Mouse (Mus musculus) c-Kit-positive CD71-negative TER-119-negative erythroid progenitor cells, embryonic 14.5 days (primary cell): ENCODE results near the gene Fkbp8.
"Not testable (repeated sequence)": the region's sequence is repeated elsewhere in the genome, so short reads cannot be mapped to it uniquely, and the experiment has no call there.

Experiments
- DNase-seq: peaks from one replicate; pipeline ENCODE4 v3.0.0-alpha.2; 2013; ENCODE audit warnings: low read depth

Fkbp8 gene

GRCm38 (mm10) chr8:70502540-70502939 lies 25.0 kb upstream of the Fkbp8 start:
- no peak for DNase-seq

GRCm38 (mm10) chr8:70503062-70503750 lies 24.3 kb upstream of the Fkbp8 start:
- no peak for DNase-seq

DNA sequence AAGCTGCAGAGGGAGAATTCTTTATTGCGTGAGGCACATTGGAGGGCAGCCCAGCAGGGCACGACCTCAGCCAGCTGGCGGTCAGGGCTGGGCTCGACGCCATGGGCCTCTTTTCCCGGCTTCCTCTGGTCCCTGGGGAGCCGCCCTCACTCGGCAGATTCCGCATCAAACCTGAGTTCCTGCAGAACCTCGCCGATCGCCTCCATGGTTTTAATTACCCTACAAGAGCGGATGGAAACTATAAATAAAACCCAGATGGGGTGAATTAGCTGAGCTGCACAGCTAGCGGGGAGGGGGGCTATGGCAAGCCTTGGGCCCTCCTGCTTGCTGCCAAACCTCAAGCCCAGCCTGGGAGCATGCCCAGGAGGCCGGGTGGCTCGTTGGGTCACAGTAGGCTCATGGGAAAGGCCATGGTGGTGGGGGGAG lies 23.2 kb upstream of the Fkbp8 start:
- no peak for DNase-seq

DNA sequence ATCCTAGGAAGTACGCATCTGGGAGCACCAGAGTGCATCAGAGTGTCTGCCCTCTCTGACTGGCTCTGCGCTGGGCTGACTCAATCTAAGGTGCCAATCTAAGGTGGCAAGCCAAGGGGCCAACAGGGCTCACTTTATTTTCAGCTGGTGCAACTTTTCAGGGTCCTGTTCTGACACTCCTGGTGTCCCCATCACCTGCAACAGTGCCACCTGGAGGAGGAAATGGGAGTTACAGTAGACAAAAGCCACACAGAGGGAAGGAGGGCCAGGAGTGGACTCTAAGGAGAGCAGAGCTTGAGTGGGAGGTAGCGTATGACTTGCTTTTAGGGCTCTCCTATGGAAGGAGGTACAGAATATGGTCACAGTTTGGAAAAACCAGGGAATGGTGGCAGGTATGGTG lies 22.7 kb upstream of the Fkbp8 start:
- DNase-seq: peak; percentile 88

DNA sequence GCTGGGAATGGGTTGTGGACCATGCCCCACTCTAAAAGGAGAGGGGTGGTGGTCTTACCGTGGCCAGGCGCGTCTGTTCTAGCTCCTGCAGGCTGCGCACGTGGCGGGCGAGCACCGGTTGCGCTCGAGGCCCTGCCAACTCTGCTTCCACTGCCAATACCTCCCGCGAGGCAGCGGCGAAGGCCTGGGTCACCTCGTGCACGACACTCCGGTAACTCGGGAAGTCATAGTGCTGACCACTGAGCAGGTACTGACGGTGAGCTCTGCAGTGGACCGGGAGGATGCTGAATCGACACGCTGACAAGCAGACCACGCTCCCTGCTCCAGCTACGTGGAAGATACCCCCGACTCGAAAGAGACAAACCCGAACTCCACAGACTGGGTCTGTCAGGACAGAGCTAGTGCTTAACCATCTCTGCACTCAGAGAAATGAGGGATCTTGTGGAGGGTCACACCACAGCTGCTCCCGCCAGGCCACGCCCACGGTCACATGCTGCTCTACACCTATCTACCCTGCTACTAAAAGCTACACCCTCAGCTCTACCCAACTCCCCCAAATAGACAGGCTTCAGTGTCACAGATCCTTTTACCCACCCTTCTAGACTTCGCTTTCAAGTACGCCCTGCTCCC lies 21.7 kb upstream of the Fkbp8 start:
- no peak for DNase-seq

GRCm38 (mm10) chr8:70506328-70507026 lies 21.0 kb upstream of the Fkbp8 start, which contains the start of gene Rex1bd:
Gene Rex1bd, minus strand, starts transcription at chr8:70506752.
- DNase-seq: peak; percentile 90

- DNase-seq: no peak
Measured at GRCm38 (mm10) chr8:70507027-70507393, 20.5 kb upstream of the Fkbp8 start.

DNA sequence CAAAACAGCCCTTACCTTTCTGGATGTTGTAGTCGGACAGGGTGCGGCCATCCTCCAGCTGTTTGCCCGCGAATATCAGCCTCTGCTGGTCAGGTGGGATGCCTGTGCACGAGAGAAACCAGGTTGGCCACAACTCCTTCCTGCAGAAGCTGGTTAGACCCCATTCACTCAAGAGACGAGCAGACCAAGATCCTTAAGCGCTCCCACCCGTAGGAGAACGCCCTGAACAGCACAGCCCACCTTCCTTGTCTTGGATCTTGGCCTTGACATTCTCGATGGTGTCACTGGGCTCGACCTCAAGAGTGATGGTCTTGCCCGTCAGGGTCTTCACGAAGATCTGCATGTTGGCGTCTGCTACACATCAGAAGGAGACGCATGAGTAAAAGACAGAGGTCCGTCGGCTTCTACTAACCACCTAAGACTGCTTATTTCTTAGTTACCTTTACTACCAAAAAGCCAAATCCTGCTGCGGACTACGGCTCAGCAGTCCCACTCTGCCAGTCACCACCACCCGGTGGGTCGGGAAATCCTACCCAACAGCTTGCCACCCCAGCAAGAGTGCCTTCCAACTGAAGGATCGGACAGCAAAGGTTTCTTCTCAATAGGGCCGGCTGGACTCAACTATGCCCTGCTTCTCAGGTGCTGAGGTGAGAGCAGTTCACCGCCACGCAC lies 18.1 kb upstream of the Fkbp8 start:
- DNase-seq: no peak

DNA sequence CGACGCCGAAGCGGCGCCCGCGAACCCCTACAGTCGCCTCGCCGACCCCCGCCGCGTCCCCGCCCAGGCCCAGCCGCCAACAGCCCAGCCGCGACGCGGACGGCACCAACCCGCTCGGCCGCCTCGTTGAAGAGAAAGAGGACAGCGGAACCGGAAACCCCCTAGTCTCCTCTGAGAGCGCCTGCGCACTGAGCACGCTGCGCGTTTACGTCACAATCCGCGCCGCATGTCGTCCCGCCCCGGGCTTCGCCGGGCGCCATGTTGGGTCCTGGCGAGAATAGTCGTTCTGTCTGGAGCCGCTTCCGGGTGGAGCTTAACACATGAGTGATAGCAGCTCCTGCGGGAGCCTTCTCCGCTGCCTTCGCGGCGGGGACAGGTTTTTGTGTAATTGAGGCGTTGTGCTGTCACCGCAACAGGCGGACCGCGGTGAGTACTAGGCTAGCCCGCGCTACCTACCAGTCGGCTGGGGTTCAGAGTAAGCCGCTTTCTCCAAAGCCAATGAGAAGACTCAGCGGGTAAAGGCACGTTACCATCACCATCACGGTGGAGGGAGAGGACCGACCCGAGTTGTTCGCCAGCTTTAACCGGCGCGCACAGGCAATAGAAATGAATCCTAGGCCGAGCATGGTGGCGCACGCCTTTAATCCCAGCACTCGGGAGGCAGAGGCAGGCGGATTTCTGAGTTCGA lies 17.2 kb upstream of the Fkbp8 start, which contains the start of gene Uba52:
Uba52 (minus strand) TSS at position 574 of the 688 bp plus-strand sequence.
- DNase-seq: peak; percentile 96

GRCm38 (mm10) chr8:70511174-70511573 lies 16.4 kb upstream of the Fkbp8 start:
- not testable (repeated sequence) for DNase-seq

- DNase-seq: no peak
Measured at GRCm38 (mm10) chr8:70511770-70512169, 15.8 kb upstream of the Fkbp8 start.

DNA sequence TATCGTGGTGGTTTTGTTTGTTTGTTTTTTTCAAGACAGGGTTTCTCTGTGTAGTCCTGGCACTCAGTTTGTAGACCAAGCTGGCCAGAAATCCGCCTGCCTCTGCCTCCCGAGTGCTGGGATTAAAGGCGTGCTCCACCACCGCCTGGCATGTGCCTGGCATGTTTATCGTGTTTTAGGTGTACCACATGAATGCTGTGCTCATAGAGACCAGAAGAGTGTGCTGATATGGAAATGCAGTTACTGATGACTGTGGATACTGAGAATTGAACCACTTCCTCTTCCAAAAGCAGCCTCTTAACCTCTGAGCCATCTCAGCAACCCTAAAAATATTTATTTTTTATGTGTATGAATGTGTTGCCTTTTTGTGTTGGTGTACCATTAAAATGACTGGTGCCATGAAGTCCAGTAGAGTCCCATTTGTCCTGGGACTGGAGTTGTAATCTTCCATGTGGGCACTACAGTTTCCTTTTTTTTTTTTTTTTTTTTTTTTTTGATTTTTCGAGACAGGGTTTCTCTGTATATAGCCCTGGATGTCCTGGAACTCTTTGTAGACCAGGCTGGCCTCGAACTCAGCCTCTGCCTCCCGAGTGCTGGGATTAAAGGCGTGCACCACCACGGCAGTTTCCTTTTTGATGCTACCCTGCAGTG lies 15.1 kb upstream of the Fkbp8 start:
- DNase-seq: no peak

DNA sequence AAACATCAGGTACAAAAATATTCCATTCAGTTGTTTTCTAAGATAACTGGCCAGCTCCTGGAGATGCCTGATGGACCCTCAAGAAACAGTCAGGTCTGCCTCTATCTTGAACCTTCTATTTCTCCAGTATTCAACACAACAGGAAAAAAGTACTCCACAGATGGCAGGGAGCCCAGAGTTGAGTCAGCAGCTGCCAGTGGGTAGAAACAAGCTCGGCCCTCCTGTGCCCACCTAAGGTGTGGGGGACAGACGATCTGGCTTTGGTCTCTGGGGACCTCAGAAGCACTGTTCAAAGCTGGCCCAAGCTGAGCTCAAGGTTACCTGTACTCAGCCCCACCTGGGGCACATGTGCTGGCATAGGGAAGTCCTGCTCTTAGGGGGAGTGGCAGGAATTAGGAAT lies 14.1 kb upstream of the Fkbp8 start:
- DNase-seq: no peak

DNA sequence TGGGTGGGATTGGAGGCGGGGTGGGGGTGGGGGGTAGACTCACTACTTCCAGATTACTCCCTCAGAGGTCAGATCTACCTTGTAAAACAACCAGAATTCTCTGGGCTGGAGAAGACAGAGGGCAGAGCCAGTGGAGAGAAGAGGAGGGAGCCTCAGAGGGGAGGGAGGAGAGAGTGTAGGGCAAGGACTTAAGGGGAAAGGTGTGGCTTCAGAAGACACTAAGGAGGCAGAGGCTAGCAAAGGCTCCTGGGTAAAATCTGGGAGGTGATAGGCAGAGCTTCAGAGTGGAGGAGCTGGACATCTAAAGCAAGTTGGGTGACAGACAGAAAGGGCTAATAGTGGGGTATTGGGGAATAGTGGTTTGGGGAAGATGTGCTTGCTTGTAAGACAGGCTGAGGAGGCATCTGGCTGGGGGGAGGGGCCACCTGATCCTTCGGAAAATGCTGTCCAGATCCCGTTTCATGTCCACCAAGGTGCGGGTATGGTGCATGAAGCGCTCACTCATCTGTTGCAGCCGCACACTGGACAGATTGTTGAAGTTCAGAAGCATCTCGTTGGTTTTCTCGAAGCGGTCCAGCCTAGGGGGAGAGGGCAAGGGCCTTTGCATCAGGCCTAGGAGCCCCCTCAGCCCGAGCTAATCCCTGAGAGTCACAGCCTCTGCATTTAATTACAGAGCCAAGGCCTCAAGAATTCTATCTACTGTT lies 9.4 kb upstream of the Fkbp8 start:
- no peak for DNase-seq

GRCm38 (mm10) chr8:70519043-70519442 lies 8.5 kb upstream of the Fkbp8 start:
- DNase-seq: no peak

- no peak for DNase-seq
Measured at GRCm38 (mm10) chr8:70519606-70520005, 7.9 kb upstream of the Fkbp8 start.

DNA sequence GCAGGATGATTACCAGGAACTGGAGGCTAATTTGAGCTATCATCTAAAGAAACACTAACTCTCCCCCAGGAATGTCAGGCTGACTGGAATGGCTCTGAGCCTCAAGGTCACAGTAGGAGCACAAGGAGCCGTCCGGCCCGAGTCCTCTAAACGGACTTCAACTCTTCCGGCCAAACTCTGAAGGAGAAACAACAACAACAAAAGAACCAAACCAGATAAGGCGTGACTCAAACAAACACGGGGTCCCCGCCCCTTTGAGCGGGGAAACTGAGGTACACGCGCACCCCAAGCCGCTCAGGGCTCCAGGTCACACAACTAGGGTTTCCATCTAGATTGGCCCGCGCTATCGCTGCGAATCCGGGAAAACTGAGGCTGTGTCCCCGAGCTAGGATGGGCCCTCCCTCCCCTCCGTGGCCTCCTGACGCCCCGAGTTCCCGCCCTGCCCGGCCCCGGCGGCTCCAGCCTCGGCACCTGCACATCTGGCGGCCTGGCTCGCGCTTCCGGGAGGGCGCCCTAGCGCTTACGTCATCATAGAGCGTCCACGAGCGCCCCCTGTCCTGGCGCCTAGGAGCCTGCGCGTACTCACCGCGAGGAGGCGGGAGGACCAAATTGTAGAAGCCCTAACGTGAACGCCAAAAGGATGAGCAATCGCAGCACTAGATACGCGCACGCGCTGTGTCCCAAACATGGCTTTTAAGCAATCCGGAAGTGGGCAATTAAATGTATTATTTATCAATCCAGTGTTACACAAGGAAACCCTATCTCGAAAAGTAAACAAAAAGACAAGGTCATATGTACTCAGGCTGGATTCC lies 4.7 kb upstream of the Fkbp8 start:
- peak; percentile 96 for DNase-seq

GRCm38 (mm10) chr8:70527111-70527511 lies 413 bp upstream of the Fkbp8 start:
- DNase-seq: no peak

DNA sequence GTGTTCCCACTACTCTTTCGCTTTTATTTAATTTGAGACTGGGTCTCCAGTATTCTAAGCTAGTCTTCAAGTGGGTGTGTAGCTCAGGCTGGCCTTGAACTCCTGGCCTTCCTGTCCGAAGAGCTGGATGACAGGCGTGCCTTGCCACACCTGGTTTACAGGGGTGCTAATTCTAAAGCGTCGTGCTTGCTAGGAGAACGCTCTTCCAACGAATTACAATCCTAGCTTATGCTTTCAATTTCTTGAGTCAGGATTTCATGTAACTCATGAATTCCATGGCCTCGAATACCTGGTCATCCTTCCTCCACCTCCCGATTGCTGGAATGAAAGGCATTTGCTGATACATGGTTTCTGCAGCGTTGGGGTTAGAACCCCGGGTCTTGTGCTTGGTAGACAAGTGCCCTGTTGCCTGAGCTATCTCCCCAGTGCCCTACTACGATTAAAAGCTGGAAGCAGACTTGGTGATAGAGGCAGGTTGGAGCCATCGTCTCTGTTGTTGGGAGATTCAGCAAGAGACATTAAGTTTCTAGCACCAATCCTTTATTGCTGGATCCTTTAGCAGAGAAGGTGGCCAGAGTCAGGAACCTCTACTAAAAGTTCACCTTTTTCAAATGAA lies 766 bp downstream of the Fkbp8 start:
- no peak for DNase-seq

GRCm38 (mm10) chr8:70529299-70529698 lies 1.8 kb downstream of the Fkbp8 start:
- no peak for DNase-seq
